Mouse (Mus musculus) cerebral cortex, adult 2 months (tissue): ENCODE results near the gene Eif2b5.

ENCODE experiments used
- WGBS: fragments of 180-500 bp; shearing (Covaris S2); methylation state at CpG from one replicate; pipeline ENCODE4 v1.1.7; 2018; 5-methylcytosine and 5-hydroxymethylcytosine counted together

The Eif2b5 gene

GRCm38 (mm10) chr16:20490581-20490980, 8.0 kb upstream of the Eif2b5 start:
- WGBS, result 51% methylated on average over 2 of the region's 2 CpGs

DNA sequence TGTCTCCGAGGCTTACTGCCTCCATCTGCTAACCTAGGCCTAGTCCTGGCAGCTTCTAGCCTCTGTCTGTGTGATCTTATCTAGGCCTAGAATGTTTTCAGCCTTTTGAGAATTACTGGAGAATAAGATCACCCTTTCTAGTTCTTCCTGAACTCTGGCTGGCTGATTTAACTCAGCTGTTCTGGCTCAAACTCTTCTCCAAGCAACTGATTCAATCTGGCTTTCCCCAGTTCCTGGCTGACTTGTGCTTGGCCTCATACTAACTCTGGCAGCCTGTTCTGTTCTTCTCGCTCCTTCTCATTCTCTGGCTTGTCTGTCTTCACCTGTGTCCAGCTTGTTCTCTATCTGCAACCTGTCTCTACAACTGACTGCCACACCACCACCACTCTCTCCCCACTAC, 7.3 kb upstream of the Eif2b5 start:
- WGBS, result 81% methylated on average over 2 of the region's 2 CpGs

- 67% methylated on average over 2 of the region's 2 CpGs for WGBS
Observed at GRCm38 (mm10) chr16:20493452-20493851, 5.2 kb upstream of the Eif2b5 start.

DNA sequence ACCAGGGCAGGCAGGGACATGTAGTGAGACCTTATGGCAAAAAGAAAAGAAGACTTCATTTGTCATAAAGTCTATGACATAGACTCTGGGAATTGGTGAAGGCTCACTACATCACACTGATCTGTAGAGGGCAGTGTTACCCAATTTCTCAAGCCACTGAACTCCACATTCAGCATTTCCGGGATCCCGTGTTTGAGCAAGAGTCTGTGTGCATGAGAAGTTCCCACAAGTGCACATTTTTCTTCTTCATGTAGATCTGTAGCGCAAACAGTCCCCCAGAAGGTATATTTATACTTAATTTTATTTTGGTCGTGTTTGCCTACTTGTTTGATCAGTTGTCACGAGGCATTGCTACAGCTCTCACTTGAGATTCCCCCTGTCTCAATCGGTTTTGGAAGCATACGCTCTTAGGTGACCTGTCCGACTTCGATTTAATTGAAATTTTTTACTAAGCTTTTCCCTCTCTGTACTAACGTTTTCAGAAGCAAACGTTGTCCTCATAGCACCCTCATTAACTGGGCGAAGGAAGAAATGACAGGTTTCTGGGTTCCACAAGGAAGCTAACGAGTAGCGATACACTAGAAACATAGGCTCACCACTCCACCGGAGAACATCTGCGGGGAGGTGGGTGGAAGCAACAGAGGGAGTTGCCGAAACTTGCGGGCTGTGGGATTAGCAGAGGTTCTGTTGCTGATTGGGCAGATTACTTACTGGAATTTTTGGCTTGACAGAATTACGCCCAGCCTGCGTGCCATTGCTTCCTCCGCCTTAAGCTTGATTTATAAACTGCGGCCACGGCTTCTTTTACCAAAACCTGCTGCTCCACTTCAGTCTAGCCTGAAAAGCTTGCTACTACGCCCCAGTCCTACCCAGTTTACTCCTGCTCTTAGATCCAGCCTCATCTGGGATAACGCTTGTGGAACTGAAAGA, 1.7 kb upstream of the Eif2b5 start:
- 12% methylated on average over 25 of the region's 25 CpGs for WGBS

DNA sequence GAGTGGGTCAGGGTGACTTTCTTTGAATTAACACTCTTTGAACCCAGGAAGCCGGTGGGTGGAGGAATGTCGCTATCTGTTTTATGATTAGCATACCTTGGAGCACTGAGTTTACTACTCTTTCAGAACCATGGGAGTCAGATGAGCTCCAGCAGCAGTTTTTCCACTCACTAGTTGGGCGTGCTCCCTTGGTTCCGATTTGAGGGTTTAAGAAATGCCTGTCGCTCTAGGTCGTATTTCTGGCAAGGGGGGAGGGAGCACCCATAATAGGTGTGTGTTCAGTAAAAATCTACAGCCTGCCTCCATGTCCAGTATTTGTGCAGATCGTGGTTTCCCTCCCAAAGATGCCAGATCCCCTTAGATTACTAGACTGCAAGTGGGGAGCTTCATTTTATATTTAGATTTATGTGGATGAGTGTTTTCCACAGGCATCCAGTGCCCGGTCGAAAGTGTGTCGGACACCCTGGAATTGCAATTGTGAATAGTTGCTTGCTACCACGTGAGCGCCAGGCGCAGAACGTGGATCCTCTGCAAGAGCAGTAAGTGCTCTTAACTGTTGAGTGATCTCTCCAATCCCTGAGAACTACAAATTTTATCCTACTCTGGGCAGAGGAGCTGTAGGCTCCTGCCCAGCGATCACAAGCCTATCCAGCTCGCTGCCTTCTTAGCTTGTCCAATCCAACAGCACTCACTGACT, 489 bp upstream of the Eif2b5 start:
- 7% methylated on average over 16 of the region's 16 CpGs for WGBS

- 69% methylated on average over 8 of the region's 8 CpGs for WGBS
Observed at GRCm38 (mm10) chr16:20506000-20506399, 7.4 kb downstream of the Eif2b5 start.

GRCm38 (mm10) chr16:20509349-20509748, 10.7 kb downstream of the Eif2b5 start:
- 64% methylated on average over 3 of the region's 3 CpGs for WGBS

DNA sequence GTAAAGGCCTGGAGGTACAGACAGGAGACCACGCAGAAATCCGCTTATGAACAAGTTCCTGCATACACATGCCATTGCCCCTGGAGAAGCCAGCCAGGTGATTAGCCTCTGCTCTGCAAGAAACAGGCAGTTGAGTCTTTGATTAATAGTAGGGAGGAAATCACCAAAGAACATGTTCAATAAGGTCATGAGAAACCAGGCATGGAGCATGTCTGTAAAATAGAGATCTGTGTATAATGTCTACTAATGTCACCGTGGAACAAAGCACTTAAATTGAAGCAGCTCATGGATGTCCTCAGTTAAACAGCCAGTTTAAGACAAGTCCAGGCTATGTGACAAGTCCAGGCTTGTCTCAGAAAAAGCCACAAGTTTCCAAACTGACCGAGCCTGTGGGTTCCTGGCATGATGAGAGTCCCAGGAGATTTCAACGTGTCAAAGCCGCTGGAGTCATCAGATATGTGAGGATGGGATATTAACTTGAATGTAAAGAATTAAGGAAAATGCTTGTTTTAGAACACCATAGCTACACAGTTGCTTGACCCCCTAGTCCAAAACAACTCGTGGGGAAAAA, 12.7 kb downstream of the Eif2b5 start:
- WGBS, result 91% methylated on average over 7 of the region's 7 CpGs

DNA sequence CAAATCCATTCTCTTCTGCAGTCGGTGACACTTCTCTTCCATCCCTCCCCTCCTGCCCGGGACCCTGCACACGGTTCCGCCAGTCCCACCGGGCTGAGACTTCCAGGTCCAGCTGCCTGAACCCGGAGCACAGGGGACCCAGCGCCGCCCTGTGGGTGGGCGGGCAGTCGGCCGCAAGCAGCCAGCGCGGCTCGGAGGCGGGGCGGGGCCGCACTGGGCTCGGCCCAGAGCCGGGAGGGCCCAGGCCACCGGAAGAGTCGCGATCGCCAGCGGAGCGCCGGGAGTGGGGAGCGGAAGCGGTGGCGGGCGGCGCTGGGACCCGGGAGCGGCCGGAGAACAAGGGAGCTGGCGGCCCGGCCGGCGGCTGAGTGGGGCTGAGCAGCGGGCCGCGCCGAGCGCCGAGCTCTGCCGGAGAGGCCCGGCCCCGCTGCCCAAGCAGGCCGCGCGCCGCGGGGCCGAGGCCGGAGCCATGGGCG, 18.1 kb downstream of the Eif2b5 start, which contains the start of gene Dvl3:
Gene Dvl3, plus strand, starts transcription at position 257 of the 476 bp plus-strand sequence.
- under 1% methylated on average over 50 of the region's 55 CpGs for WGBS

DNA sequence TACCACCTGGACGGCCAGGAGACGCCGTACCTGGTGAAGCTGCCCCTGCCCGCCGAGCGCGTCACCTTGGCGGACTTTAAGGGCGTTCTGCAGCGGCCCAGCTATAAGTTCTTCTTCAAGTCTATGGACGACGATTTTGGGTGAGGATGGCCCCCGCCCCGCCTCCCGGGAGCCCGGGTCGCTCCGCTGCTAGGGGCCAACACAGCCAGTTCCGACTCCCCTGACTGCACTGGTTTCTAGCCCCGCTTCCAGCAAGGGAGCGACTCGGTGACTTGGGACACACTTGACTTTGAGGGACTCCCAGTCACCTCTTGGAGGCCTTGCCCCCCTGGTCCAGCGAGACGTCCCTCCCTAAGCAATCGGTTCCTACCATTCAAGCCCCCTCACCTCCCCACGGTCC, 18.6 kb downstream of the Eif2b5 start:
- 1% methylated on average over 26 of the region's 26 CpGs for WGBS

DNA sequence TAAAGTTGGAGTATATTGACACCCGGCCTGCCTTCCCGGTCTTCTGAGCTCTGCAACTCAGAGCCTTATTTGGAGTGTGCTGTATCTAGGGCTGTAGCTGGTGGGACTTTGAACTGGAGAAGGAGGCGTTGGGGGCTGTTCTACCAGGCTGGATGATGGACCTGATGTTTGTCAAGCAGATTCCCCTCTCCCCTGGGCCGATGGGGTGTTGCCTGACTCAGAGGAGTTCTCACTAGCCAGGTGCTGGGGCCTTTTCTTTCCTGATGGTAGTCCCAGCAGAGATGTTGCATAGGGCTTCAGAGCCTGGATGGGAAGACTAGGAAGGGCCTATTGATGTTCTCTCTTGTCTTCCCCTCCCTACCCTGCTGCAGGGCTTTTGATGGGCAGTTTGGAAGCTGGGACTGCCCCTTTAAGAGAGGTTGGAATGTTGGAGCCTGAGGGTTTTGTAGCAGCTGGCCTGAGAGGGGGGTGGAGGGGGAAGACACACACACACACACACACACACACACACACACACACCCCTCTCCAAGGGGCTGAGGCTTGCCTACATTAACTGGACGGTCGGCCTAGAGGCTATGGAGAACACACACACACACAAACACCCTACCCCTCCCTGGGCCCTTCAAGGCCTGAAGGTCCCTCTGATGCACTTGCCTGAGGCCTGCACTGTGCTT, 19.2 kb downstream of the Eif2b5 start:
- under 1% methylated on average over 6 of the region's 6 CpGs for WGBS

DNA sequence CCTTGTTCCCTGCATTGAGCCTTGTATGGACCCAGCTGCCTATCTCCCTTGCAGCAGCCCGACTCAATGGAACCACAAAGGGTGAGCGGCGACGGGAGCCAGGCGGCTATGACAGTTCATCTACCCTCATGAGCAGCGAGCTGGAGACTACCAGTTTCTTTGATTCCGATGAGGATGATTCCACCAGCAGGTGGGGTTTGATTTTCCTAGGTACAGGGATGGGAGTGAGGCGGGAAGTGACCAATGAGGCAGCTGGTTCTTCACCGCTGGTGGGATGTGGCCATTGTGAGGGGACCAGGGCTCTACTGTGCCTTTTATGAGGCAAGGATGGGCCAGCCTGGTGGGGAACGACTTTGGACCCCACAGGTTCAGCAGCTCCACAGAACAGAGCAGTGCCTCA, 25.3 kb downstream of the Eif2b5 start:
- 85% methylated on average over 10 of the region's 10 CpGs for WGBS

GRCm38 (mm10) chr16:20528779-20529178, 30.2 kb downstream of the Eif2b5 start:
- WGBS, result 64% methylated on average over 5 of the region's 5 CpGs

DNA sequence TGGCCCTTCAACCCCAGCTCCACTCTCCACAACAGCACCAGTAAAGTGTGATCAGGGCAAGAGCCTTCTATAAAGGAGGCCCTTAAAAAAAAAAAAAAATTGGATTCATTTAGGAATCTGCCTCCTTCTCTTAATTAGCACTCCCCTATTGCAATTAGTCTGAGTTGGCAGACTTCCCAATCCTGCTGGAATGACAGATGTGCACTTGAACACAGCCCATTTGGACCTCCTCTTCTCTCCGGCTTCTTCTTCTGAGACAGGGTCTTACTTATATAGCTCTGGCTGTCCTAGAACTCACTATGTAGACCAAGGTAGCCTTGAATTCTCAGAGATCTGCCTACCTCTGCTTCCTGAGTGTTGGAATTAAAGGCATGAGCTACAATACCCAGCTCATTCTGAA, 30.8 kb downstream of the Eif2b5 start:
- 26% methylated on average over 1 of the region's 1 CpGs for WGBS

GRCm38 (mm10) chr16:20530941-20531340, 32.3 kb downstream of the Eif2b5 start:
- WGBS, result 95% methylated on average over 20 of the region's 20 CpGs

- 24% methylated on average over 10 of the region's 10 CpGs for WGBS
Observed at GRCm38 (mm10) chr16:20534617-20535295, 36.1 kb downstream of the Eif2b5 start.

GRCm38 (mm10) chr16:20535296-20536080, 36.9 kb downstream of the Eif2b5 start, which contains the start of gene Ap2m1:
Ap2m1 (plus strand) TSS chr16:20535478.
- WGBS, result under 1% methylated on average over 52 of the region's 52 CpGs

DNA sequence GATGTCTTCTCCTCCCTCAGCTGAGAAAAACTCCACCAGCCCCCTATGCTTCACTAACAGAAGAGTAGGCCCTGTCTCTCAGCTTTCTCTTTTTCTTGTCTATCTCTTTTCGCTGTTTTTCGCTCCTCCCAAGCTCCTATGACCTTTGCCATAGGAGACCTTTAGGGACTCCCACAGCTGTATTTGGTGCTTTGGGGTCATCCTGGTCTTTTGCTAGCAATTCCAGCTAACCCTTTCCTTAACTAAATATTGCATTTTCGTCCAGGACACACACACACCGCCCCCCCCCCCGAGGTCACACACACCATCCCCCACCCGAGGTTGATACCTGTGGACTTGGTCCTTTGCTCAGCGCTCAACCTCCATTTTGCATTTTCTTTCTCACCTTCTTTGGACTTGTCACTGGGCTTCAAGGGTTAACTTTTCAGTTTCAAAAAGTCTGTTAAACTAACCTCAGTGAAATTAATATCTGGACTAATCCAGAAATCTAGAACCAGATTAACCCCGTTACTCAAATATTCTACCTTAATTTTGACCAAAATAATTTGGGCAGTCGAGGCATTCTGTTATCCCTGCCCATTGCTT, 37.6 kb downstream of the Eif2b5 start:
- WGBS, result 21% methylated on average over 9 of the region's 9 CpGs

- 6% methylated on average over 5 of the region's 5 CpGs for WGBS
Observed at GRCm38 (mm10) chr16:20537071-20537471, 38.5 kb downstream of the Eif2b5 start.
